Mouse (Mus musculus) liver, adult 2 months (tissue): ENCODE results near the gene Cfh. TPM values are rescaled to one million over a fixed set of nuclear protein-coding genes. Genes with fewer than 3 reads are reported as not detected.

ENCODE experiments used
- DNase-seq: peaks from one replicate; pipeline ENCODE4 v3.0.0-alpha.2; 2011; ENCODE audit warnings: low read depth, low spot score; ENCODE audit errors: extremely low read depth
- H3K27ac ChIP-seq: fragments of 200-500 bp; replicated peaks from 2 replicates; pipeline ENCODE4 v1.5.1; 2012; ENCODE audit warnings: low read depth, mild to moderate bottlenecking, control low read depth, inconsistent platforms, low read length; ENCODE audit not compliant: insufficient read depth
- H3K27me3 ChIP-seq: fragments of 200-500 bp; 2 replicates; pipeline ENCODE4 v1.6.1; 2012; ENCODE audit warnings: mild to moderate bottlenecking, moderate library complexity, low read length, inconsistent platforms; ENCODE audit not compliant: control insufficient read depth, insufficient read depth
- H3K36me3 ChIP-seq: fragments of 200-500 bp; 2 replicates; pipeline ENCODE4 v1.6.1; 2012; ENCODE audit warnings: low read length, inconsistent platforms; ENCODE audit not compliant: control insufficient read depth, insufficient read depth
- H3K4me1 ChIP-seq: fragments of 200-500 bp; 2 replicates; pipeline ENCODE4 v1.6.1; 2011; ENCODE audit warnings: low read length; ENCODE audit not compliant: control insufficient read depth, insufficient read depth
- H3K4me3 ChIP-seq: fragments of 200-500 bp; 2 replicates; pipeline ENCODE4 v1.5.1; 2011; ENCODE audit warnings: low read depth, mild to moderate bottlenecking, control low read depth, low read length, moderate library complexity; ENCODE audit not compliant: insufficient read depth
- H3K79me2 ChIP-seq: fragments of 200-500 bp; 2 replicates; pipeline ENCODE4 v1.6.1; 2012; ENCODE audit warnings: inconsistent platforms, mild to moderate bottlenecking, low read length, moderate library complexity; ENCODE audit not compliant: control insufficient read depth, insufficient read depth
- H3K9ac ChIP-seq: fragments of 200-500 bp; 2 replicates; pipeline ENCODE4 v1.6.1; 2012; ENCODE audit warnings: low read depth, mild to moderate bottlenecking, control low read depth, inconsistent platforms, low read length
- CTCF ChIP-seq: fragments of 200-500 bp; IDR thresholded peaks from 2 replicates; pipeline ENCODE4 v1.5.1; 2011; ENCODE audit warnings: low read depth, low read length, control low read depth
- POLR2A ChIP-seq: fragments of 200-500 bp; IDR thresholded peaks from 2 replicates; pipeline ENCODE4 v1.6.1; 2011; ENCODE audit warnings: low read length, control low read depth; ENCODE audit not compliant: insufficient read depth; ENCODE audit errors: extremely low read depth
- WGBS: fragments of 180-500 bp; shearing (Covaris S2); methylation state at CpG from one replicate; pipeline ENCODE4 v1.1.7; 2018; 5-methylcytosine and 5-hydroxymethylcytosine counted together
- polyA plus RNA-seq: library from polyadenylated mRNA; depleted of rRNA; stranded (reverse); fragments of >200 nt; gene quantifications from 2 replicates; pipeline ENCODE4 v1.2.3, GENCODE M21; 2012; rRNA removed
- total RNA-seq: library from RNA; depleted of rRNA; stranded (reverse); fragments of >200 nt; gene quantifications from 2 replicates; pipeline ENCODE4 v1.2.3, GENCODE M21; 2014; rRNA removed

Gene Cfh
- total and polyA plus RNA-seq, 2 experiments, result 62.0 to 789 TPM

- Histone ChIP-seq H3K27ac (no peak overlapping the region; the same call in 1 of the 2 replicates), H3K4me1 (peaks cover 14% of the 10 kb centered on the region; the same call in 1 of the 2 replicates), H3K79me2 (no peaks in the 10 kb centered on the region; the same call in 1 of the 2 replicates), H3K36me3 (peaks cover 8% of the 10 kb centered on the region), H3K4me3 (peak overlapping the region; percentile 50), H3K9ac (peak overlapping the region; percentile 74), H3K27me3 (no peaks in the 10 kb centered on the region)
- DNase-seq, result peak; percentile 77
- WGBS, result 10% methylated on average over 1 of the region's 1 CpGs
- TF ChIP-seq POLR2A, result no peak
- no peak for TF ChIP-seq CTCF
Measured at GRCm38 (mm10) chr1:140180125-140180524, 3.4 kb downstream of the Cfh start.

DNA sequence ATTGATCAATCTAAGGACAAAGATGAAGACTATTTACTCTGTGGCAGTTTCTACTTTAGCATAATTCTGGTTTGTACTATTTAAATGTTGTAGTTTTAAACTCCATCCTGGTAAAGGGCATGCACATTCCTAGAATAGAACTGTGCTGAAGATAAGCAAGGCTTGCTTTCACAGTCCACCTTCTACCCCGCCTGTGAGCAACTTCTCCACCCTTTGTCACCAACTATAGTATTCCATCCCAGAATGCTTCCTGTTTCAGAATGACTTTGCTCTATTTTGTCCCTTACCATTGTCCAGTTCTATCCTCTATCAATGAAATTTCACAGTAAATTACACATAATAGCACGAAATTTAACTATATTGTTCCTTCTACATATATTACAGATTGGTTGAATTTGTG, 8.1 kb downstream of the Cfh start:
- peaks cover 19% of the 10 kb centered on the region for H3K36me3 ChIP-seq
- 0 out of 2 replicates have a peak overlapping the region, but pooled peaks have one; percentile 21 for H3K27ac ChIP-seq
- no peaks in the 10 kb centered on the region; the same call in 1 of the 2 replicates for H3K79me2 ChIP-seq
- peaks cover 11% of the 10 kb centered on the region; the same call in 1 of the 2 replicates for H3K4me1 ChIP-seq
- H3K27me3 ChIP-seq, result no peaks in the 10 kb centered on the region
- H3K9ac ChIP-seq, result no peak overlapping the region
- WGBS, result 30% methylated on average over 2 of the region's 2 CpGs
- no peak overlapping the region for H3K4me3 ChIP-seq
- peak; percentile 73 for DNase-seq
- TF ChIP-seq CTCF (no peak), POLR2A (no peak)

DNA sequence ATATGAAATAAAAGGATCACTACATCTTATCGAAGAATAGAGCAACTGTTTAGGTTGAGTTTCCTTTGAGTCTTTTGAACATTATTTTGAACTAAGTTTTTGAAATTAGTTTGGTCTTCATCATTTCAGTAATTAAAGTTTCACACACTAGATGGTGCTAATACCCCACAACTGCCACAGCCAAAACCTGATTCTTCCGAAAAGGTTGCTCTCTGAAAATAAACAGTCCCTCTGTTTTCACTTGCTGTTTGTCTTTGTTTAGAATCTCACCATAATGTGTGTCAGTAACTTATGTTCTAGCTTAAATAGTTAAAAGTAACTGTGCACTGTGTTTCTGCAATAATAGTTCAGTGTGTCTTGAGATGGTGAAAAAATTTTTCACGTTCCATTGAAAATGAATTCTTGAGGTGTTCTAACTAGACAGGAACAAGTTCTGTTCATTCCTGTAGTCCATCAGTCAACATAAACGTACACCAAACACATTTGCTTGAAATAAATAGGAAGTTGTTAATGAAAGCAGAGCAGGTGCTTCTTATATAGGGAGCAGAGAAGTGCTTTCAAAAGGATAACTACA, 11.9 kb downstream of the Cfh start:
- WGBS, result 18% methylated on average over 4 of the region's 4 CpGs
- H3K4me3 ChIP-seq, result no peak overlapping the region; the same call in 1 of the 2 replicates
- TF ChIP-seq CTCF (peak; percentile 36), POLR2A (no peak)
- H3K27me3 ChIP-seq, result no peaks in the 10 kb centered on the region
- peak; percentile 61 for DNase-seq
- H3K79me2 ChIP-seq, result peaks cover 4% of the 10 kb centered on the region; the same call in 1 of the 2 replicates
- no peak overlapping the region for H3K27ac ChIP-seq
- no peak overlapping the region for H3K9ac ChIP-seq
- H3K36me3 ChIP-seq, result peaks cover 14% of the 10 kb centered on the region
- H3K4me1 ChIP-seq, result peaks cover 9% of the 10 kb centered on the region; the same call in 1 of the 2 replicates

DNA sequence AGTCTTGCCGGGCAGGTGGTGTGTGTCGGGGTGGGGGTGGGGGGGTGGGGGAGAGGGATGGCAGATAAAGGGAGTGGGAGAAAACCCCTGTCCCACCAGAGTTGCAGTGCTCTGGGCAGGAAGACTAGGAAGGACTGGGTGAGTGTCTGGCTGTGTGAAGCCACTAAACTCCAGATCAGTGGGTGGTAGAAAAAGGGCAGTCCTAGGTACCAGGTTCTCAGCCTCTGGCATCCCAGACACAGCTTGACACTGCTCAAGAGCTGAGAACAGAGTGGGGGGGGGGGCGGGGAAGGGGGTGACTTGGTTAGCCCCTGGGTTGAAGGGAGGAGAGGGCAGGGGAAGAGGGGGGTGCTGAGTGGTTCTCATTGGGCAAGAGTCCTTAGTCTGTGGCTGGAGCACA, 24.6 kb downstream of the Cfh start:
- 84% methylated on average over 3 of the region's 3 CpGs for WGBS
- DNase-seq, result no peak
- Histone ChIP-seq H3K27me3 (no peaks in the 10 kb centered on the region), H3K4me3 (no peak overlapping the region), H3K36me3 (peaks cover 38% of the 10 kb centered on the region), H3K79me2 (peaks cover 9% of the 10 kb centered on the region; the same call in 1 of the 2 replicates), H3K4me1 (peaks cover 2% of the 10 kb centered on the region; the same call in 1 of the 2 replicates), H3K27ac (no peak overlapping the region), H3K9ac (no peak overlapping the region)
- no peak for TF ChIP-seq CTCF

DNA sequence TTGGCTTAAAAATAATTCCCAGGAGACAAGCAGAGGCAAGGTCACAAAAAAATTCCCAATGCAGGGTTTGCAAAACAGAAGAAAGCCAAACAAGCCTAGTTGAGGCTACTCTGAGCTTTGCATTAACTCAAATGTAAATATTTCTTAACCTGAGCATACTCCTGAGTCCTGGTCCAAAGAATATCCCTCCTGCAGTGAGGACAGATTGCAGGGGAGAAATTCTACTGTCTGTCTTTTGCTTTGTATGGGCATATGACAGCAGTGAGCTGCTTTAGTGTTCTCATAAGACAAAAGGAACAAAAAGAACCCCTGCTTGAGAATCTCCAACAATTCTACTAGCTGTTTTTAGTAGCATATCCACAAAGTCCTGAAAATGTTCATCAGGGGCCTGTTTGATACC, 114.1 kb downstream of the Cfh start:
- TF ChIP-seq CTCF (no peak), POLR2A (no peak)
- no peak overlapping the region for H3K9ac ChIP-seq
- H3K27ac ChIP-seq, result no peak overlapping the region
- no peaks in the 10 kb centered on the region for H3K4me1 ChIP-seq
- no peaks in the 10 kb centered on the region for H3K36me3 ChIP-seq
- no peak overlapping the region for H3K4me3 ChIP-seq
- H3K27me3 ChIP-seq, result no peaks in the 10 kb centered on the region
- DNase-seq, result no peak
- H3K79me2 ChIP-seq, result no peaks in the 10 kb centered on the region

Other genes with a start within 250 kb of the Cfh start
- gene Kcnt2, start 62.4 kb upstream of the Cfh start, total RNA-seq, result 0.83 and 0.94 TPM in 2 replicates
- 0.09 and 0.18 TPM in 2 replicates for gene Kcnt2, start 62.4 kb upstream of the Cfh start, polyA plus RNA-seq